Mouse (Mus musculus) layer of hippocampus, postnatal 14 days (tissue): ENCODE results near the gene Tcfl5. TPM values are rescaled to one million over a fixed set of nuclear protein-coding genes. Genes with fewer than 3 reads are reported as not detected.

Experiments
- DNase-seq, 2 experiments: peaks; one replicate each; pipeline ENCODE4 v3.0.0; 2021 to 2022; ENCODE audit warnings: low spot score in 2 of 2, mixed read lengths in 1 of 2
- total RNA-seq, 2 experiments: library from RNA; stranded (reverse); gene quantifications; 2 replicates each; pipeline ENCODE4 v1.2.3; 2021

The Tcfl5 gene
- total RNA-seq, 2 experiments from 2014 or later: 1.2 to 2.0 TPM

DNA sequence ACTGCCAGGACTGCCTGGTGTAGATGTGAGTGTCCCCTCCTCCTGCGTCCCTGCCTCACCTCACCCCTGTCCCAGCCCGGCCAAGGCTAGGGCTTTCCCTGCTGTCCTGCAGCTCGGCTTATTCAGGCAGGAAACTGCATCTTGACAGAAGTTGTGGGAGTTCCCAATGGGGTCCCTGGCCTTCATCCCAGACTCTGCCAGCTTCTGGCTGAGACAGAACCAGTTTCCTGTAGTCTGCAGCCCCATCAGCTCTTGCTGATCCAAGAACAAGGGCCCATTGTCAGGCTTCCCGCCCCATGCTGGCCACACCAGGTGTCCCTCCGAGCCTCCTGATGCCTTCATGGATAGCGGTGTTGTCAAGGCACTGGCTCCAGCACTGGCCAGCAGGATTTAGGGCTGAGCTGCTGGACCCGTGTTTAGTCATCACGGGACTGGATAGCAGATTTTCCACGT, 41.9 kb downstream of the Tcfl5 start:
- DNase-seq: peak; percentile 42 to 68

- DNase-seq: peak in 1 of 2 experiments; percentile 48
Observed at GRCm38 (mm10) chr2:180598157-180598705, 44.3 kb downstream of the Tcfl5 start.

DNA sequence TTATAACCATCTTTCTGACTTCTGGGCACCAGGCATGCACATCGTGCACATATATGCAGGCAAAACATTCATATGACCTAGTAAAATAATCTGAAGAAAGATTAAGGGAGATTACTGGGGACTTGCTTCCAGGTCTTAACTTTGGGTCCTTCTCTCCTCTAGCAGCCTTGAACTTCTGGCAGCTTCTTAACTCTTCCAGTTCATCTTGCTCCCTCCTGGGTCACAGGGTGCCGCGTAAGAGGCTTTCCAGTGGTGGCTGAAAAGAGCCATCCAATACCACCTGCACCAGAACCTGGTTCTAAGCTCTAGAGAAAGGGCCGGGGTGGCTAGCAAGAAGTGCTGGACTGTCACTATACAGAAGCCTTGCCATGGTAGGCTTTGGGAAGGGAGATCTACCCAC, 45.0 kb downstream of the Tcfl5 start, which contains the start of gene Col9a3:
TSS of gene Col9a3 (plus strand) at position 301 of the 400 bp plus-strand sequence.
- DNase-seq: no peak

DNA sequence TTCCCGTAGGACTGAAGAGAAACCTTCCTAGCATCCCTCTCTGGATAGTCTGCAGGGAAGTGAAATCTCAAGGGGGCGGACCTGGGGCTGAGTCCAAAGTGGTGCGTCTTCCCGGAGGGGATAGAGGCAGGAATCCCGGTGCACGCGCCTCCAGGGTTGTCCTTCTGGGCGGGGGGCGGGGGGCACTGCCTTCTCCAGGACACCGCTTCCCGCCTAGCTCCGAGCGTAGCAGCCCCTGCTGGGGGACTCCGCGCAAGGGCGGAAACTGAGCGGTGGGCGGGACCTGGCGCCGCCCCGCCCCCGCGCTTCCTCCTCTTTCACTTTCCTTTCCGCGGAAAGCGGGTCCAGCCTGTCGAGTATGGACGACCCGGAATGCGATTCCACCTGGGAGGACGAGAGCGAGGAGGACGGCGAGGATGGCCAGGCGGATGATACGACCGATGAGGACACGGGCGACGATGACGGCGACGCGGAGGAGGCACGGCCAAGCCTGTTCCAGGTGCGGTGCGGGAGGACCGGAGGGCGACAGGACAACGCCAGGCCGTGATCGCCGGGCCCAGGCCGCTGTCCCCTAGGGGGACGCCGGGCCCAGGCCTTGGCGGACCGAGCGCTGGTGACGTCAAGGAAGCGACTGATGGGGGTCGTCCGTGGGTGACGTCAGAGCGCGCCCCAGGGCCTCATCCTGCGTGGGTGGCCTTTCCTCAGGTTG, 53.2 kb downstream of the Tcfl5 start, which contains the start of gene Ogfr:
TSS of gene Ogfr (plus strand) at position 123 of the 709 bp plus-strand sequence.
- DNase-seq: peak; percentile 81 to 85

- DNase-seq: no peak
Observed at GRCm38 (mm10) chr2:180588736-180589122, 53.8 kb downstream of the Tcfl5 start.

GRCm38 (mm10) chr2:180583154-180583507, 59.4 kb downstream of the Tcfl5 start:
- DNase-seq: no peak

DNA sequence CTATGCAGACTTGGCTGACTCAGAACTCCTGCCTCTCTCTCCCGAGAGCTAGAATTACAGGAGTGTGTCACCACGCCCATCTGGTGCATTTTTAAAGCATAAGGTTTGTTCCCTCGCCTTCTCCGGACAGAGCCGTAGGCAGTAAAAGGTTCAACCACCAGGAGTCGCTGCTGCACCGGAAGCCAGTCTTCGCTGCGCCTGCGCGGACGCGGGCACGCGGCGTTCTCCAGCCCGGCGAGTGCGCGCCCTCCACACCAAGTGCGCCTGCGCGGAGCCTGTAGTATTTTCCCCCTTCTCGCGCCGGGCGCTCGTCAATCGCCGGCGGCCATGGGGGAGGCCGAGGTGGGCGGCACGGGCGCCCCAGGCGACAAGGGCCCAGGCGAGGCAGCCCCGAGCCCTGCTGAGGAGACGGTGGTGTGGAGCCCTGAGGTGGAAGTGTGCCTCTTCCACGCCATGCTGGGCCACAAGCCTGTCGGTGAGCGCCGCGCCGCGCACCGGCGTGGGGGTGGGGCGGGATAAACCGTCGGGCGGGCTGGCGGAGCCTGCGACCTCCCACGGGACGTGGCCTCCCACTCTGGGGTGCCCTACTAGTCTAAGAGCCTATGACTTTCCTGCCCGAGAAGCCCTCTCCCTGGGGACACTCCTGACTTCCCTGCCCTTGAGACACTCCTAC, 59.9 kb downstream of the Tcfl5 start:
- DNase-seq: peak; percentile 97 to 98

DNA sequence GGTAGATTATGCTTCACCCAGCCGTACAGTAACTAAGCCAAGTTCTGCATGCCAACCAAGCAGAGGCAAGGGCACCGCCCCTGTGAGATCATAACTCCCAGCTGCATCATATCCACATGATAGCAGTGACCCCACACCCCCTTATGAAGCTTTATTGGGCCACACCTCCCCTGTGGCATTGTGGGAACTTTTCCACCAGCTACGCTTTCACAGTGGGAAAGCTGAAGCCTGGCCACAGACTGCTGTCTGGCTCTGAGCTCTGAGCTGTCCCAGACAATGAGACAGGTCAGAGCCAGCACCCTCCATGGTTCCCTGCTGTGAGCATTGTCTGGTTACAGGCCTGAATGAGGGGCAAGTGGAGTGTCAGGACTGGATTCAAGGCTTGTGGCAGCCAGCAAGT, 61.5 kb downstream of the Tcfl5 start, which contains the start of gene Mrgbp:
TSS of gene Mrgbp (plus strand) at position 303 of the 400 bp plus-strand sequence.
- no peak for DNase-seq

DNA sequence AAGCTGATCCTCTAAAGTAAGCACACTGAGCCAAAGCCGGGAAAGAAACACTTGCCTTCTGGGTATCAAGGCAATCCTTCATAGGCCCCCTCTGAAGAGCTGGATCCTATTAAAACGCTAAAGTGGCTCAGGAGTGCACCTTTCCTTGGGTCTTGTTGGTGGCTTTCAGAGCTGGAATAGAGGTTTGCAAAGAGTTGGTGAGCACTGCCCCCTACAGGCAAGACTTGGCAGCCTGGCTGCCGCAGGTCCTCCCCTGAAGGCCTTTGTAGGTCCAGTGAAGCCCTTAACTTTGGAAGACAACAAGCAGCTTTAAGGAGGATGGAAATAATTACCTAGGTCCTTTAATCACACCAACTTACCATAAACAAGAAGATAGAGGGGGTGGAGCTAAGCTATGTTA, 63.8 kb downstream of the Tcfl5 start:
- DNase-seq: peak; percentile 64 to 69

- no peak for DNase-seq
Observed at GRCm38 (mm10) chr2:180576482-180576881, 66.0 kb downstream of the Tcfl5 start.

Other genes starting within 250 kb of the Tcfl5 start
- 1 to 10 TPM in 1 of 2 experiments, under 1 TPM in 1; 0.94 to 2.0 TPM for gene Slco4a1, start 186.5 kb downstream of the Tcfl5 start, total RNA-seq
- 1 to 10 TPM; 7.3 to 7.9 TPM for gene Ntsr1, start 142.7 kb downstream of the Tcfl5 start, total RNA-seq
- 10 to 100 TPM; 19.9 to 21.1 TPM for gene Mrgbp, start 61.4 kb downstream of the Tcfl5 start, total RNA-seq
- 10 to 100 TPM; 63.3 to 65.1 TPM for gene Ogfr, start 53.5 kb downstream of the Tcfl5 start, total RNA-seq
- gene Col9a3, start 44.9 kb downstream of the Tcfl5 start, total RNA-seq: 10 to 100 TPM; 33.3 to 56.0 TPM
- 10 to 100 TPM; 54.2 to 56.9 TPM for gene Dido1, start 67.3 kb upstream of the Tcfl5 start, total RNA-seq
- 10 to 100 TPM; 60.5 to 62.0 TPM for gene Gid8, start 67.4 kb upstream of the Tcfl5 start, total RNA-seq
- gene Slc17a9, start 82.6 kb upstream of the Tcfl5 start, total RNA-seq: under 1 TPM; 0.28 to 0.67 TPM
- under 1 TPM; 0.14 to 0.25 TPM for gene Bhlhe23, start 134.2 kb upstream of the Tcfl5 start, total RNA-seq